Mouse (Mus musculus): ENCODE results near the gene Lipo1. TPM values are rescaled to one million over a fixed set of nuclear protein-coding genes. Genes with fewer than 3 reads are reported as not detected.

Gene Lipo1
- polyA plus RNA-seq (2012; rRNA removed; ENCODE audit: low replicate concordance), result not detected in 2 replicates

GRCm38 (mm10) chr19:33787359-33787758, at the start of gene Lipo1:
TSS of gene Lipo1 (minus strand) at chr19:33787459.

GRCm38 (mm10) chr19:33761287-33762086, 25.8 kb downstream of the Lipo1 start, which contains the start of gene Lipo3:
TSS of gene Lipo3 (minus strand) at chr19:33761951.

DNA sequence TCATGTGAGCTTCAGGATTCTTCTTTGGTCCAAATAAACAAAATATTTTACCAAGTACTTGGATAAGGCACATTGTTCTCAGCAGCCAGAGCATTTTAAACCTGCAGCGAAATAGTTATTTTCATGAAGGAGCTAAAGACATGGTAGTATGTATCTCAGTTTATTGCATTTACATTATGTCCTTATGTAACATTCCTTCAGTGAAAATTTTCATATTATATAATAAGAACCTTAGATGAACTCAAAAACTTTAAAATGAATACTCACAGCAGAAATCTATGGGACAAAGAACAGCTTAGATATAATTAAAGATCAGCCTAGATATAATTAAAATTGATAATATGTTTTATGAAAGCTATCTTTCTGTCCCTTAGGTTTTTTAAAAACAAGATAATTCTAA, 36.0 kb downstream of the Lipo1 start, which contains the start of gene Lipo2:
Gene Lipo2, minus strand, starts transcription at position 101 of the 400 bp plus-strand sequence.

Other genes with a start within 250 kb of the Lipo1 start
- not detected in 2 replicates for gene Gm8978, start 162.2 kb downstream of the Lipo1 start, polyA plus RNA-seq (2012; rRNA removed; ENCODE audit: low replicate concordance)
- not detected in 2 replicates for gene Lipo2, start 36.1 kb downstream of the Lipo1 start, polyA plus RNA-seq (2012; rRNA removed; ENCODE audit: low replicate concordance)
- gene Lipo3, start 25.5 kb downstream of the Lipo1 start, polyA plus RNA-seq (2012; rRNA removed; ENCODE audit: low replicate concordance), result 3.4 and 4.0 TPM in 2 replicates
- gene Lipf, start 173.7 kb upstream of the Lipo1 start, polyA plus RNA-seq (2012; rRNA removed; ENCODE audit: low replicate concordance), result 0.07 TPM in 1 of 2 replicates, not detected in the other
- 0.22 TPM in 1 of 2 replicates, not detected in the other for gene Lipk, start 220.8 kb upstream of the Lipo1 start, polyA plus RNA-seq (2012; rRNA removed; ENCODE audit: low replicate concordance)